16 mouse cellular contexts compared by ENCODE assay signal in genomic region chr11:84464571-84464970, GRCm38 (mm10). TPM values are rescaled to one million over a fixed set of nuclear protein-coding genes. Genes with fewer than 3 reads are reported as not detected.
DNase-seq lines count a peak whose midpoint lies in the region; ATAC-seq lines count a peak whose summit lies in the region.
"Had no signal": no experiment of that assay in that cellular context is flagged by ENCODE, and none has a peak within 500 bp of the region (broad histone marks: within the 10 kb centered on the region; RNA-seq: fewer than 3 reads in every experiment).

No protein-coding gene starts in this region.

- no peak overlapping the region for H3K4me3 ChIP-seq in forebrain, embryonic 13.5 days
- H3K4me3 ChIP-seq in forebrain, embryonic 10.5 days = no peak overlapping the region
- no peak overlapping the region for H3K4me3 ChIP-seq in midbrain, embryonic 13.5 days (replicated peaks)
- no peak overlapping the region for H3K4me3 ChIP-seq in midbrain, embryonic 11.5 days (ENCODE audit: low read depth, low read length)
- no peak overlapping the region for H3K4me3 ChIP-seq in hindbrain, embryonic 15.5 days
- H3K4me3 ChIP-seq: embryonic facial prominence, embryonic 15.5 days; limb, embryonic 15.5 days; megakaryocyte, embryonic 14.5 days had no signal

- H3K4me2 ChIP-seq in forebrain, embryonic 13.5 days = no peak overlapping the region
- H3K4me2 ChIP-seq in midbrain, embryonic 13.5 days (replicated peaks) = no peak overlapping the region
- no peak overlapping the region for H3K4me2 ChIP-seq in midbrain, embryonic 11.5 days
- no peak overlapping the region for H3K4me2 ChIP-seq in hindbrain, embryonic 15.5 days
- H3K4me2 ChIP-seq: embryonic facial prominence, embryonic 15.5 days; limb, embryonic 15.5 days had no signal

- H3K27me3 ChIP-seq in forebrain, embryonic 13.5 days = no peaks in the 10 kb centered on the region
- no peaks in the 10 kb centered on the region for H3K27me3 ChIP-seq in forebrain, embryonic 10.5 days (ENCODE audit: poor library complexity, severe bottlenecking)
- H3K27me3 ChIP-seq in midbrain, embryonic 13.5 days = no peaks in the 10 kb centered on the region
- H3K27me3 ChIP-seq in midbrain, embryonic 11.5 days (ENCODE audit: control insufficient read depth, insufficient read depth, low read length) = no peaks in the 10 kb centered on the region
- H3K27me3 ChIP-seq in hindbrain, embryonic 15.5 days = no peaks in the 10 kb centered on the region
- H3K27me3 ChIP-seq: embryonic facial prominence, embryonic 15.5 days; limb, embryonic 15.5 days; megakaryocyte, embryonic 14.5 days had no signal

- peaks cover 12% of the 10 kb centered on the region for H3K4me1 ChIP-seq in forebrain, embryonic 13.5 days
- no peaks in the 10 kb centered on the region for H3K4me1 ChIP-seq in forebrain, embryonic 10.5 days
- H3K4me1 ChIP-seq in midbrain, embryonic 13.5 days (replicated peaks) = peaks cover 11% of the 10 kb centered on the region
- no peaks in the 10 kb centered on the region for H3K4me1 ChIP-seq in midbrain, embryonic 11.5 days (ENCODE audit: control insufficient read depth, insufficient read depth, low read length)
- H3K4me1 ChIP-seq in hindbrain, embryonic 15.5 days (replicated peaks) = peaks cover 11% of the 10 kb centered on the region
- H3K4me1 ChIP-seq: embryonic facial prominence, embryonic 15.5 days; limb, embryonic 15.5 days had no signal

- DNase-seq in forebrain, embryonic 10.5 days (ENCODE audit: extremely low spot score, low spot score) = no peak
- no peak for DNase-seq in midbrain, embryonic 11.5 days (ENCODE audit: low spot score, missing footprints)
- DNase-seq in right cerebral cortex, postnatal 36 days (ENCODE audit: low spot score in 2 of 2) = peak; percentile 3 to 8
- DNase-seq in urinary bladder, postnatal 36 days (ENCODE audit: low spot score in 2 of 2) = no peak
- DNase-seq: adrenal gland, postnatal 14 days; kidney, postnatal 10 days; lung, adult 2 months; spleen, adult 18-20 months had no signal

- WGBS in forebrain, embryonic 13.5 days = 53% methylated on average over 5 of the region's 5 CpGs
- 92% methylated on average over 5 of the region's 5 CpGs for WGBS in forebrain, embryonic 10.5 days
- 69% methylated on average over 5 of the region's 5 CpGs for WGBS in midbrain, embryonic 13.5 days
- WGBS in midbrain, embryonic 11.5 days = 85% methylated on average over 5 of the region's 5 CpGs
- WGBS in hindbrain, embryonic 15.5 days = 48% methylated on average over 5 of the region's 5 CpGs

- no peak overlapping the region for H3K9ac ChIP-seq in forebrain, embryonic 13.5 days
- no peak overlapping the region for H3K9ac ChIP-seq in midbrain, embryonic 13.5 days (replicated peaks)
- H3K9ac ChIP-seq in midbrain, embryonic 11.5 days (ENCODE audit: low read length) = no peak overlapping the region
- H3K9ac ChIP-seq in hindbrain, embryonic 15.5 days = no peak overlapping the region
- H3K9ac ChIP-seq: embryonic facial prominence, embryonic 15.5 days; limb, embryonic 15.5 days had no signal

- H3K36me3 ChIP-seq in forebrain, embryonic 13.5 days (ENCODE audit: poor library complexity, severe bottlenecking) = peaks cover 8% of the 10 kb centered on the region
- H3K36me3 ChIP-seq in forebrain, embryonic 10.5 days (replicated peaks) = peaks cover 32% of the 10 kb centered on the region
- H3K36me3 ChIP-seq in midbrain, embryonic 13.5 days = peaks cover 10% of the 10 kb centered on the region; the same call in 1 of the 2 replicates
- H3K36me3 ChIP-seq in midbrain, embryonic 11.5 days (ENCODE audit: control insufficient read depth, insufficient read depth, low read length) = peaks cover under 1% of the 10 kb centered on the region; the same call in 1 of the 2 replicates
- peaks cover 7% of the 10 kb centered on the region; the same call in 1 of the 2 replicates for H3K36me3 ChIP-seq in hindbrain, embryonic 15.5 days

- ATAC-seq in forebrain, embryonic 13.5 days = peak; percentile 43; the same call in 1 of the 2 replicates
- ATAC-seq in midbrain, embryonic 13.5 days = 0 out of 2 replicates have a peak, but pooled peaks have one; percentile 27
- no peak for ATAC-seq in midbrain, embryonic 11.5 days (ENCODE audit: low FRiP score)
- peak; percentile 51; the same call in 1 of the 2 replicates for ATAC-seq in hindbrain, embryonic 15.5 days (ENCODE audit: low FRiP score, low read depth)
- ATAC-seq in inflammation-experienced regulatory T-cells, adult 6 months = no peak

- H3K9me3 ChIP-seq in forebrain, embryonic 13.5 days (replicated peaks) = no peaks in the 10 kb centered on the region
- H3K9me3 ChIP-seq in forebrain, embryonic 10.5 days = no peaks in the 10 kb centered on the region
- H3K9me3 ChIP-seq in midbrain, embryonic 13.5 days = no peaks in the 10 kb centered on the region
- H3K9me3 ChIP-seq in midbrain, embryonic 11.5 days (ENCODE audit: control insufficient read depth, low read length) = no peaks in the 10 kb centered on the region
- H3K9me3 ChIP-seq in hindbrain, embryonic 15.5 days = no peaks in the 10 kb centered on the region
- H3K9me3 ChIP-seq: embryonic facial prominence, embryonic 15.5 days; limb, embryonic 15.5 days; megakaryocyte, embryonic 14.5 days had no signal

- peak overlapping the region; percentile 28; the same call in 1 of the 2 replicates for H3K27ac ChIP-seq in forebrain, embryonic 13.5 days
- H3K27ac ChIP-seq in forebrain, embryonic 10.5 days = no peak overlapping the region
- peak overlapping the region; percentile 36; the same call in 1 of the 2 replicates for H3K27ac ChIP-seq in midbrain, embryonic 13.5 days
- no peak overlapping the region for H3K27ac ChIP-seq in midbrain, embryonic 11.5 days (ENCODE audit: low read depth, low read length)
- H3K27ac ChIP-seq in hindbrain, embryonic 15.5 days (replicated peaks) = peak overlapping the region; percentile 68
- H3K27ac ChIP-seq: embryonic facial prominence, embryonic 15.5 days; limb, embryonic 15.5 days; stomach, postnatal 0 days had no signal

RNA-seq across cellular contexts. Expression of gene Aatf, which starts 48.8 kb away (rescaled TPM):
- polyA plus RNA-seq in forebrain, embryonic 13.5 days (2015; fragmentation: Nextera tagmentation; extraction: Ambion mirVana) = 51.4 and 53.4 TPM in 2 replicates
- 63.2 and 64.7 TPM in 2 replicates for polyA plus RNA-seq in forebrain, embryonic 10.5 days (2016; fragmentation: Nextera tagmentation; extraction: Ambion mirVana)
- polyA plus RNA-seq in midbrain, embryonic 13.5 days (2015; fragmentation: Nextera tagmentation; extraction: Ambion mirVana) = 59.5 and 60.7 TPM in 2 replicates
- 54.8 and 63.8 TPM in 2 replicates for polyA plus RNA-seq in midbrain, embryonic 11.5 days (2014; fragmentation: Nextera tagmentation; extraction: Ambion mirVana)
- 50.8 and 53.3 TPM in 2 replicates for polyA plus RNA-seq in hindbrain, embryonic 15.5 days (2015; fragmentation: Nextera tagmentation; extraction: Ambion mirVana)
- polyA plus RNA-seq in inflammation-experienced regulatory T-cells, adult 6 months (2017; shearing (Covaris generic)) = 10 to 100 TPM; 30.0 to 48.9 (median 32.8) TPM

Comparison
In these comparisons a context has a peak if more than half of its experiments do, and no peak if none do; other contexts are left out.
1. ATAC-seq: peak in forebrain, embryonic 13.5 days (single experiment), midbrain, embryonic 13.5 days (single experiment) and hindbrain, embryonic 15.5 days (single experiment); none in midbrain, embryonic 11.5 days (single experiment) and inflammation-experienced regulatory T-cells, adult 6 months (single experiment).
2. H3K27ac ChIP-seq: peak in forebrain, embryonic 13.5 days (single experiment), midbrain, embryonic 13.5 days (single experiment) and hindbrain, embryonic 15.5 days (single experiment); none in forebrain, embryonic 10.5 days (single experiment) and midbrain, embryonic 11.5 days (single experiment).
3. DNase-seq: peak in right cerebral cortex, postnatal 36 days (2 of 2); none in forebrain, embryonic 10.5 days (single experiment), midbrain, embryonic 11.5 days (single experiment) and urinary bladder, postnatal 36 days (0 of 2).